Mouse (Mus musculus): ENCODE data around the gene Sacm1l. TPM values are rescaled to one million over a fixed set of nuclear protein-coding genes. Genes with fewer than 3 reads are reported as not detected.

The Sacm1l gene
- 44.0 and 47.1 TPM in 2 replicates for polyA plus RNA-seq (2016; fragmentation: Nextera tagmentation; extraction: Ambion mirVana)

- peak within 1 kb of the TSS; percentile 91 for H3K27ac ChIP-seq (replicated peaks)
- no peaks in the 10 kb centered on the region for H3K36me3 ChIP-seq
- H3K4me1 ChIP-seq: peaks cover 27% of the 10 kb centered on the region
- peak; percentile 99 for DNase-seq (ENCODE audit: low spot score)
- no peaks in the 10 kb centered on the region for H3K9me3 ChIP-seq (replicated peaks)
- H3K27me3 ChIP-seq (ENCODE audit: low read depth, poor library complexity, severe bottlenecking): no peaks in the 10 kb centered on the region
- H3K4me3 ChIP-seq: peak within 1 kb of the TSS; percentile 83
- under 1% methylated on average over 77 of the region's 79 CpGs for WGBS
Observed at GRCm38 (mm10) chr9:123529392-123530157, at the start of gene Sacm1l. Gene Sacm1l (plus strand): TSS chr9:123529759.

- no peaks in the 10 kb centered on the region; the same call in 1 of the 2 replicates for H3K9me3 ChIP-seq (replicated peaks)
- peak overlapping the region; percentile 73 for H3K4me3 ChIP-seq
- peaks cover 52% of the 10 kb centered on the region for H3K36me3 ChIP-seq
- 90% methylated on average over 8 of the region's 8 CpGs for WGBS
- peaks cover 64% of the 10 kb centered on the region for H3K4me1 ChIP-seq
- 0 out of 2 replicates have a peak overlapping the region, but pooled peaks have one; percentile 88 for H3K27ac ChIP-seq (replicated peaks)
- no peaks in the 10 kb centered on the region; the same call in 1 of the 2 replicates for H3K27me3 ChIP-seq (ENCODE audit: low read depth, poor library complexity, severe bottlenecking)
- no peak for DNase-seq (ENCODE audit: low spot score)
Observed at GRCm38 (mm10) chr9:123479876-123480252, 49.7 kb upstream of the Sacm1l start.

DNA sequence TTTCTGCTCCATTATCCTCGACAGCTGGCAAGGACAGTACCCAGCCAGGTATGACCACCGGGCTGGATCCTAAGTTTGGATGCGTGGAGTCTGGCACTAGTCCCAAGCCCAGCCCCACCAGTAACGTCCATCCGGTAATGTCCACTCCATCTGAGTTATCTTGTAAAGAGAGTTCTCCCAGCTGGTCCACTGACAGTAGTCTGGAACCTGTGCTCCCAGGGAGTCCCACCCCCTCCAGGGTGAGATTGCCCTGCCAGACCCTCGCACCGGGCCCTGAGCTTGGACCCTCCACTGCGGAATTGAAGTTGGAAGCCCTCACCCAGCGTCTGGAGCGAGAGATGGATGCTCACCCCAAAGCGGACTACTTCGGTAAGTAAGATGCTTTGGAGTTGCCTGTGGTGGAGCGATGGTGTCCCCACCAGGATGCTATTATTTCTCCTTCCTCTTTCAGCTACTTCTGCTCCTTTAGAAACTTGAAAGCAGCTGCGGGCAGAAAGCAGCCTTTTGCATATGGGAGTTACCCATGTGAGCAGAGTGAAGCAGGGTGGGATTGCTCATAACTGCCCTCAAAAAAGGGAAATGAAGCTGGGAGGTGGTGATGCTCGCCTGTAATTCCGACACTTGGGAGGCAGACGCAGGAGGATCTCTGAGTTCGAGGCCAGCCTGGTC, 49.2 kb upstream of the Sacm1l start:
- peaks cover 57% of the 10 kb centered on the region for H3K36me3 ChIP-seq
- no peaks in the 10 kb centered on the region; the same call in 1 of the 2 replicates for H3K27me3 ChIP-seq (ENCODE audit: low read depth, poor library complexity, severe bottlenecking)
- WGBS: 86% methylated on average over 18 of the region's 18 CpGs
- H3K27ac ChIP-seq (replicated peaks): no peak overlapping the region
- H3K4me3 ChIP-seq: peak overlapping the region; percentile 73
- H3K9me3 ChIP-seq (replicated peaks): no peaks in the 10 kb centered on the region; the same call in 1 of the 2 replicates
- no peak for DNase-seq (ENCODE audit: low spot score)
- H3K4me1 ChIP-seq: peaks cover 64% of the 10 kb centered on the region

DNA sequence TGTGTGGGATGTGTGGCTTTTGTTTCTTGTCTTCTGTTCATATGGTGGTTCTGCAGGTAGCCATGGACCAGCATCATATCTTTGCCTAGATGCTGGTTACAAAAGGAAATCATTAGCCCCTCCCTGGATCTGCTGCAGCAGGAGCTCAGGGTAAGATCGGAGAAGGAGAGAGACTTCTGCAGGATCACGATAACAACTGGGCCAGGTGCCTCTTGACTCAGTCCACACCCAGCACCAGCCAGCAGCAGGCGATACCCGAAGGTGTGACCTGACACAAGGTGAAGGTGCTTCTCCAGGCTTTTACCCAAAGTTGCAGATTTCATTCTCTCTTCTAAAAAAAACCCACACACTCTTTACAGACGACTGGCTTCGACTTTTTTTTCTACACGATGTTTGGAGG, 48.4 kb upstream of the Sacm1l start:
- no peak for DNase-seq (ENCODE audit: low spot score)
- Histone ChIP-seq H3K36me3 (peaks cover 64% of the 10 kb centered on the region), H3K27ac (replicated peaks) (no peak overlapping the region), H3K27me3 (ENCODE audit: low read depth, poor library complexity, severe bottlenecking) (no peaks in the 10 kb centered on the region; the same call in 1 of the 2 replicates), H3K4me1 (peaks cover 64% of the 10 kb centered on the region), H3K4me3 (peak overlapping the region; percentile 73), H3K9me3 (replicated peaks) (no peaks in the 10 kb centered on the region; the same call in 1 of the 2 replicates)
- 83% methylated on average over 7 of the region's 7 CpGs for WGBS

- H3K36me3 ChIP-seq: peaks cover 85% of the 10 kb centered on the region
- peaks cover 61% of the 10 kb centered on the region for H3K4me1 ChIP-seq
- H3K9me3 ChIP-seq (replicated peaks): no peaks in the 10 kb centered on the region; the same call in 1 of the 2 replicates
- DNase-seq (ENCODE audit: low spot score): no peak
- H3K27me3 ChIP-seq (ENCODE audit: low read depth, poor library complexity, severe bottlenecking): no peaks in the 10 kb centered on the region
- no peak overlapping the region for H3K27ac ChIP-seq (replicated peaks)
- no peak overlapping the region for H3K4me3 ChIP-seq
- WGBS: 93% methylated on average over 1 of the region's 1 CpGs
Observed at GRCm38 (mm10) chr9:123483598-123483997, 46.0 kb upstream of the Sacm1l start.

DNA sequence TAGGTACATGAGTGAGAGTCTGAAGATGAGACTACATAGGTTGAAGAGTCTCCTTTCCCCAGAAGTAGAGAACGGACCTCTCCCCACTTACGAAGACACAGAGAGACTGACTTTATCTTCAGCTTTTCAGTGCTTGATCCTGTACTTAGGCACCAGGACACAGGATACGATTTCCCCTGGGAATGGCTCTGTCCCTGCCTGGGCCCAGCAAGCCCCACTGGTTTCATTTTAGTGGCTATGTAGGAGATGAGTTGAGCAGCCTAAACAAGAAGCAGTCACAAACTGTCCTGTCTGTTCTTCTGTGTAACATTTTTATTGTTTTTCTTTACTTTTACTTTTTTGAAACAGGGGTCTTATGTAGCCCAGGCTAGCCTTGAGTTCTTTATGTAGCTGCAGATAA, 44.7 kb upstream of the Sacm1l start:
- no peaks in the 10 kb centered on the region; the same call in 1 of the 2 replicates for H3K9me3 ChIP-seq (replicated peaks)
- no peak for DNase-seq (ENCODE audit: low spot score)
- 93% methylated on average over 3 of the region's 3 CpGs for WGBS
- H3K27me3 ChIP-seq (ENCODE audit: low read depth, poor library complexity, severe bottlenecking): no peaks in the 10 kb centered on the region
- H3K27ac ChIP-seq (replicated peaks): no peak overlapping the region
- no peak overlapping the region for H3K4me3 ChIP-seq
- H3K36me3 ChIP-seq: peaks cover 92% of the 10 kb centered on the region
- H3K4me1 ChIP-seq: peaks cover 50% of the 10 kb centered on the region

DNA sequence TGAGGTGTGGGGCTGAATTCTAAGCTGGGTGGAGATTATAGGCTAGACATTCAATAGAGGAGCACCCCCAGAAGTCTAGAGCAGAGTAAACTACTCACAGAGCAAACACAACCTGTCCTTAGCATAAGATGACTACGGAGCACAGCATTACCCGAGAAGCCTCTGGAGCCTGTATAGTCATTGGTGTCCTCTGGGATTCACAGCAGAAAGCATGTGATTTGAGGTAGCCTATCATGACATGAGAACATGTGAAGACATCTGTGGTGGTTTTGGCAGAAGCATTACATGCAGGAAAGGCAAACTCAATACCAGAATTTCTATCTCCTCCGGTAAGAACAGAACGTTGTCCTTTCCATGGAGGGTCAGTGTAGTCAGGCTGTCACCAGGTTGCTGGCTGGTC, 44.0 kb upstream of the Sacm1l start:
- 98% methylated on average over 4 of the region's 4 CpGs for WGBS
- Histone ChIP-seq H3K27ac (replicated peaks) (no peak overlapping the region), H3K36me3 (peaks cover 89% of the 10 kb centered on the region), H3K4me1 (peaks cover 45% of the 10 kb centered on the region), H3K9me3 (replicated peaks) (no peaks in the 10 kb centered on the region; the same call in 1 of the 2 replicates), H3K4me3 (no peak overlapping the region), H3K27me3 (ENCODE audit: low read depth, poor library complexity, severe bottlenecking) (no peaks in the 10 kb centered on the region)
- no peak for DNase-seq (ENCODE audit: low spot score)

DNA sequence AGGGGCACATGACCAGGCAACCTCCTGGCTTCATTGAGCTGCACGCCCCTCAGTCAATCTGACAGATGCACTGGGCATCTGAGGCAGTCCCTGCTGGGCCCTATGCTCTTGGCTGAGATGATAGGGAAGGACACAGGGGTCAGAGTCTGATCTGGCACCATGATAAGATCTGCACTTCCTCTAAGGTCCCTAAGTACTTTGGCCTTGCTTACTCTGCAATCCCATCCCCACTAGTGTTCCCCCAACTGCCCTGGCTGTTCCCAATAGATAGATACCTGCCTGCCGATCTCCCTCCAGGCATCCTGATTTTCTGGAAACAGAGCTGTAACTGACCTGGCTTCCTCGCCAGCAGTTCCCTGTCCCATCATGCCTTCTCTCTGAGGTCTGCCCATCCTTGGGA, 42.9 kb upstream of the Sacm1l start:
- 80% methylated on average over 3 of the region's 3 CpGs for WGBS
- H3K36me3 ChIP-seq: peaks cover 84% of the 10 kb centered on the region
- H3K9me3 ChIP-seq (replicated peaks): no peaks in the 10 kb centered on the region; the same call in 1 of the 2 replicates
- no peaks in the 10 kb centered on the region for H3K27me3 ChIP-seq (ENCODE audit: low read depth, poor library complexity, severe bottlenecking)
- DNase-seq (ENCODE audit: low spot score): no peak
- no peak overlapping the region for H3K27ac ChIP-seq (replicated peaks)
- no peak overlapping the region for H3K4me3 ChIP-seq
- peaks cover 34% of the 10 kb centered on the region for H3K4me1 ChIP-seq

- no peak for DNase-seq (ENCODE audit: low spot score)
- H3K36me3 ChIP-seq: peaks cover 71% of the 10 kb centered on the region
- H3K4me3 ChIP-seq: no peak overlapping the region
- H3K4me1 ChIP-seq: peaks cover 14% of the 10 kb centered on the region
- H3K27ac ChIP-seq (replicated peaks): no peak overlapping the region
- no peaks in the 10 kb centered on the region for H3K27me3 ChIP-seq (ENCODE audit: low read depth, poor library complexity, severe bottlenecking)
- 87% methylated on average over 2 of the region's 2 CpGs for WGBS
- H3K9me3 ChIP-seq (replicated peaks): no peaks in the 10 kb centered on the region
Observed at GRCm38 (mm10) chr9:123489073-123489472, 40.5 kb upstream of the Sacm1l start.

DNA sequence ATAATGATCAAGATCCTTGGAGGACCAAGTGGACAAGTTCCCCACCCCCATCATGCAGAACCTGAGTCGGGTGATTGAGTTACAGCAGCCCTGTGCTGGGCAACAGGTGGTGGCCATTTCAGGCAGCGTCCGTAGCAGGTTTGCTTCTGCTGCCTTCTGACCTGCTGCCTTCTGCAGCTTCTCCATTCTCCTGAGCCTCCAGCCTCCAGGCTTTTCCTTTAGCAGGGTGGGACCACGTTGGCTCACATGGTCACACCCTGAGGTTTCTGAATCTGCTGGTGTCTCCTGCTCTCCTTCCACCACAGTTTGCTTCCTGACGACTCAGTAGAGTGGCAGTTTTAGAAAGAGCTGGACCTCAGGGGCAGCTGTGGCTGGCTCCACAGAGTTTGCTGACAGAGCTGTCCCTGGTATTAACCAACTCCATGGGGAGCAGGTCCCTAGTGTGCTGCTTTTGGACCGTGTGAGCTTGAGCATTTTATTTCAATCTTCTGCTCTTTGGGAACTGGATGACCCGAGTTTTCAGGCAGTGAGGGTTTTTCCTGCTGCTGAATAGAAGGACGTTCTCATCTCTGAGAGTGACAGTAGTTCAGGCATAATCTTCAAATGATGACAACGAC, 39.7 kb upstream of the Sacm1l start:
- no peak for DNase-seq (ENCODE audit: low spot score)
- Histone ChIP-seq H3K9me3 (replicated peaks) (no peaks in the 10 kb centered on the region), H3K27ac (replicated peaks) (no peak overlapping the region), H3K36me3 (peaks cover 64% of the 10 kb centered on the region), H3K4me1 (peaks cover 11% of the 10 kb centered on the region), H3K27me3 (ENCODE audit: low read depth, poor library complexity, severe bottlenecking) (no peaks in the 10 kb centered on the region), H3K4me3 (no peak overlapping the region)
- WGBS: 83% methylated on average over 9 of the region's 9 CpGs

DNA sequence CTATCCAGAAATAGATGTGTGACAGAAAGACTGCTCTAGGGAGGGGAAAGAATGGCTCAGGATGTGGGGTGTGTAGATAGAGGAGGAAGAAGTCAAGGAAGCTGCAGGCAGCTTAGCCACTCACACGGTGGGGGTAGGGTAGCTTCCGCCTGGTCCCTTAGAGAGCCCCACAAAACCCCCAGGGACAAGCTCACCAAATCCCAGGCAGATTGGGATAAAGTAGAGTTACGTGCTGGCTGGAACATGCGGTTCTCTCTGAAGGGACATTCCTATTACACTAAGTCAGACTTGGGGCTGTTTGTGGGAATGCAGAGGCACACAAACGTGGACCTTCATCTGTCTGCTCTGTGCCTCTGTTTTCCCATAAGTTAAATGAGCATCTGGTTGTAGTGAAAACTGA, 38.6 kb upstream of the Sacm1l start:
- Histone ChIP-seq H3K27me3 (ENCODE audit: low read depth, poor library complexity, severe bottlenecking) (no peaks in the 10 kb centered on the region), H3K27ac (replicated peaks) (no peak overlapping the region), H3K4me3 (no peak overlapping the region), H3K9me3 (replicated peaks) (no peaks in the 10 kb centered on the region), H3K36me3 (peaks cover 53% of the 10 kb centered on the region), H3K4me1 (peaks cover 11% of the 10 kb centered on the region)
- DNase-seq (ENCODE audit: low spot score): no peak
- WGBS: 80% methylated on average over 5 of the region's 5 CpGs

GRCm38 (mm10) chr9:123491917-123492585, 37.5 kb upstream of the Sacm1l start:
- 91% methylated on average over 9 of the region's 9 CpGs for WGBS
- no peaks in the 10 kb centered on the region for H3K27me3 ChIP-seq (ENCODE audit: low read depth, poor library complexity, severe bottlenecking)
- no peak overlapping the region for H3K4me3 ChIP-seq
- no peak overlapping the region for H3K27ac ChIP-seq (replicated peaks)
- H3K36me3 ChIP-seq: peaks cover 42% of the 10 kb centered on the region
- H3K9me3 ChIP-seq (replicated peaks): no peaks in the 10 kb centered on the region
- peaks cover 13% of the 10 kb centered on the region for H3K4me1 ChIP-seq
- DNase-seq (ENCODE audit: low spot score): no peak

Measured in midbrain, embryonic 10.5 days (tissue).